Comparison of ENCODE assay signal across 8 mouse cellular contexts in the genomic region with DNA sequence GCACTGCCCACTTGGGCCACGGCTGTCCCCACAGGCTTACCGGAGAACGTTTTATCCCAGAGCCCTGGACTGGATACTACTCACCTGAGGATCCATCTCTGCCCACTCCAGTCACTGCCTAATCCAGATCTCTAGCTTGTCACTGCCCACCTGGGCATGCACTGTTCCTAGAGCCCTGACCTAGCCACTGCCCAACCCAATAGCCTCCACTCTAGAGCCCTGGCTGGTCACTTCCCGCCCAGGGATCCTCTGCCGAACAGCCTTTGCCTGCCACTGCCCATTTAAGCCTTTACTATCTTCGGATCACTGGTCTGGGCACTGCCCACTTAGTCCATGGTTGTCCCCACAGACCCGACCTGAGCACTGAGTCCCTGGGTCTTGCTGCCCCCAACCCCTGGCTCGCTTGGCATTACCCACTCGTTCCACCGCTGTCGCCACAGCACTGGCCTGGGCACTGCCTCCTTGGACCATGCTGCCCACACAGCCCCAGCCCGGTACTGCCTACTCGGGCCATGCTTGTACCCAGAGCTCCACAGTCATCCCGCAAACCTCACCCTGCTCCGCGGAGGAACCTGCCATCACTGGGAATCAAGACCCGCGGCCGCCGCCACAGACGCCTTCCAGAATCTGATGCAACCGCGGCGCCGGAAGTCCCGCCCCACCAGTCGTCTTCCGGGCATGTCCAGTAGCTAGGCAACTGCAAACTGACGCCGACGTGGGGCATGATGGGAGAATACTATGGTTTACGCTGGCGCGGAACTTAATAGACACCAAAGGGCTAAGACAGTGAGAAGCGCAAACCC. TPM values are rescaled to one million over a fixed set of nuclear protein-coding genes. Genes with fewer than 3 reads are reported as not detected.
DNase-seq lines count a peak whose midpoint lies in the region; ATAC-seq and TF ChIP-seq lines count a peak whose summit lies in the region.

A gene (minus strand): TSS at position 663 of the 803 bp plus-strand sequence.

- H3K4me2 ChIP-seq in forebrain, embryonic 13.5 days, result peak within 1 kb of the TSS; percentile 98
- peak within 1 kb of the TSS; percentile 91 for H3K4me2 ChIP-seq in liver, postnatal 0 days (ENCODE audit: low read depth, low read length)
- H3K4me2 ChIP-seq in neural tube, embryonic 14.5 days (ENCODE audit: low read depth, low read length), result peak within 1 kb of the TSS; percentile 97

- intact Hi-C loops in heart, postnatal 10 days (cut with DNase I), result no loop called here

- peak; percentile 96 to 97 for DNase-seq in heart, postnatal 10 days
- DNase-seq in large intestine, adult 2 months (ENCODE audit: low read depth, low spot score), result peak; percentile 89
- DNase-seq in liver, postnatal 0 days, result peak; percentile 97
- DNase-seq in testis, postnatal 10 days (ENCODE audit: low spot score), result peak; percentile 93

- H3K27ac ChIP-seq in ES-Bruce4 (ENCODE audit: insufficient read depth, low read length), result peak within 1 kb of the TSS; percentile 37; the same call in 1 of the 2 replicates
- peak within 1 kb of the TSS; percentile 69; the same call in 1 of the 2 replicates for H3K27ac ChIP-seq in forebrain, embryonic 13.5 days
- H3K27ac ChIP-seq in liver, postnatal 0 days (ENCODE audit: low read depth), result peak within 1 kb of the TSS; percentile 44
- H3K27ac ChIP-seq in neural tube, embryonic 14.5 days (ENCODE audit: low read depth, low read length), result no peak within 1 kb of the TSS; the same call in 1 of the 2 replicates

- no peak for TF ChIP-seq CTCF in ES-Bruce4 (IDR thresholded peaks at IDR 0.05; ENCODE audit: low read depth, low read length)
- no peak for TF ChIP-seq CTCF in liver, postnatal 0 days (IDR thresholded peaks at IDR 0.05; ENCODE audit: low read depth)

- no peaks in the 10 kb centered on the region for H3K27me3 ChIP-seq in ES-Bruce4 (ENCODE audit: control insufficient read depth, insufficient read depth, low read length, poor library complexity, severe bottlenecking)
- H3K27me3 ChIP-seq in forebrain, embryonic 13.5 days, result no peaks in the 10 kb centered on the region
- no peaks in the 10 kb centered on the region for H3K27me3 ChIP-seq in liver, postnatal 0 days (ENCODE audit: insufficient read depth, low read length)
- H3K27me3 ChIP-seq in neural tube, embryonic 14.5 days (ENCODE audit: control insufficient read depth, insufficient read depth, low read length), result no peaks in the 10 kb centered on the region

- H3K36me3 ChIP-seq in ES-Bruce4 (ENCODE audit: control insufficient read depth, insufficient read depth, low read length, poor library complexity, severe bottlenecking), result peaks cover 14% of the 10 kb centered on the region
- no peaks in the 10 kb centered on the region; the same call in 1 of the 2 replicates for H3K36me3 ChIP-seq in forebrain, embryonic 13.5 days (ENCODE audit: poor library complexity, severe bottlenecking)
- H3K36me3 ChIP-seq in liver, postnatal 0 days (replicated peaks; ENCODE audit: insufficient read depth, low read length), result peaks cover 15% of the 10 kb centered on the region
- no peaks in the 10 kb centered on the region for H3K36me3 ChIP-seq in neural tube, embryonic 14.5 days (ENCODE audit: control insufficient read depth, insufficient read depth, low read length)

- no peaks in the 10 kb centered on the region for H3K9me3 ChIP-seq in ES-Bruce4 (replicated peaks; ENCODE audit: control insufficient read depth, insufficient read depth, low read length, poor library complexity, severe bottlenecking)
- no peaks in the 10 kb centered on the region for H3K9me3 ChIP-seq in forebrain, embryonic 13.5 days (replicated peaks)
- no peaks in the 10 kb centered on the region for H3K9me3 ChIP-seq in liver, postnatal 0 days (ENCODE audit: low read length)
- no peaks in the 10 kb centered on the region for H3K9me3 ChIP-seq in neural tube, embryonic 14.5 days (ENCODE audit: control insufficient read depth, low read length)

- WGBS in forebrain, embryonic 13.5 days, result 2% methylated on average over 35 of the region's 35 CpGs
- 2% methylated on average over 35 of the region's 35 CpGs for WGBS in large intestine, adult 2 months
- 1% methylated on average over 35 of the region's 35 CpGs for WGBS in liver, postnatal 0 days (ENCODE audit: insufficient replicate concordance)
- 1% methylated on average over 35 of the region's 35 CpGs for WGBS in neural tube, embryonic 14.5 days

- TF ChIP-seq POLR2A in ES-Bruce4 (IDR thresholded peaks at IDR 0.05; ENCODE audit: insufficient read depth, low read length), result peak; percentile 23

- ATAC-seq in cerebellum, adult (ENCODE audit: insufficient number of reproducible peaks, low FRiP score, low TSS enrichment), result peak; percentile 93
- peak; percentile 99 for ATAC-seq in forebrain, embryonic 13.5 days
- ATAC-seq in liver, postnatal 0 days, result peak; percentile 98
- peak; percentile 98 for ATAC-seq in neural tube, embryonic 14.5 days (ENCODE audit: low read depth)

- H3K9ac ChIP-seq in ES-Bruce4 (ENCODE audit: low read depth, poor library complexity, severe bottlenecking), result peak within 1 kb of the TSS; percentile 81
- peak within 1 kb of the TSS; percentile 96 for H3K9ac ChIP-seq in forebrain, embryonic 13.5 days
- H3K9ac ChIP-seq in liver, postnatal 0 days (replicated peaks), result peak within 1 kb of the TSS; percentile 80
- peak within 1 kb of the TSS; percentile 93 for H3K9ac ChIP-seq in neural tube, embryonic 14.5 days (replicated peaks; ENCODE audit: low read depth, low read length)

- peak within 1 kb of the TSS; percentile 99 for H3K4me3 ChIP-seq in ES-Bruce4 (ENCODE audit: low read depth, low read length)
- peak within 1 kb of the TSS; percentile 94 for H3K4me3 ChIP-seq in forebrain, embryonic 13.5 days
- H3K4me3 ChIP-seq in liver, postnatal 0 days (ENCODE audit: low read depth, low read length), result peak within 1 kb of the TSS; percentile 76
- H3K4me3 ChIP-seq in neural tube, embryonic 14.5 days (ENCODE audit: low read depth, low read length), result peak within 1 kb of the TSS; percentile 83

- TF ChIP-seq EP300 in ES-Bruce4 (IDR thresholded peaks at IDR 0.05; ENCODE audit: insufficient read depth, low read depth, low read length), result no peak
- no peak for TF ChIP-seq EP300 in liver, postnatal 0 days (IDR thresholded peaks at IDR 0.05; ENCODE audit: low read depth)

- H3K4me1 ChIP-seq in ES-Bruce4 (ENCODE audit: control insufficient read depth, insufficient read depth, low read length), result peaks cover 4% of the 10 kb centered on the region
- peaks cover 23% of the 10 kb centered on the region for H3K4me1 ChIP-seq in forebrain, embryonic 13.5 days
- H3K4me1 ChIP-seq in liver, postnatal 0 days (ENCODE audit: insufficient read depth), result peaks cover 25% of the 10 kb centered on the region
- peaks cover 17% of the 10 kb centered on the region for H3K4me1 ChIP-seq in neural tube, embryonic 14.5 days (ENCODE audit: control insufficient read depth, insufficient read depth, low read length)

RNA-seq across cellular contexts. Expression of the gene that starts here (rescaled TPM):
- polyA plus RNA-seq in ES-Bruce4 (2011; ENCODE audit: insufficient read depth, insufficient read length, low read depth, missing spikeins), result 143 and 149 TPM in 2 replicates
- polyA plus RNA-seq in forebrain, embryonic 13.5 days (2015; fragmentation: Nextera tagmentation; extraction: Ambion mirVana), result 64.4 and 73.7 TPM in 2 replicates
- total RNA-seq in heart, postnatal 10 days (2021), result 10 to 100 TPM; 20.3 to 26.8 TPM
- 17.2 and 19.1 TPM in 2 replicates for polyA plus RNA-seq in large intestine, adult 2 months (2012; rRNA removed)
- 18.1 and 22.7 TPM in 2 replicates for polyA plus RNA-seq in liver, postnatal 0 days (2015; fragmentation: Nextera tagmentation; extraction: Ambion mirVana)
- 65.0 and 67.2 TPM in 2 replicates for polyA plus RNA-seq in neural tube, embryonic 14.5 days (2014; fragmentation: Nextera tagmentation; extraction: Ambion mirVana)
